Mouse (Mus musculus): ENCODE data around the gene Foxd4.

- TF ChIP-seq GATA1 (IDR thresholded peaks at IDR 0.05; ENCODE audit: low read length) (no peak), TAL1 (IDR thresholded peaks at IDR 0.05; ENCODE audit: low read length) (no peak)
Measured at GRCm38 (mm10) chr19:24907655-24908054, 6.7 kb upstream of the Foxd4 start.

Data from erythroblast, embryonic 14.5 days (primary cell).